Mouse (Mus musculus) bone marrow macrophage, adult 2 months (primary cell): ENCODE measurements around the gene Mog. TPM values are rescaled to one million over a fixed set of nuclear protein-coding genes. Genes with fewer than 3 reads are reported as not detected.

Experiments used
- H3K27ac ChIP-seq: 2 replicates; pipeline ENCODE4 v1.5.1; 2012; ENCODE audit warnings: low read depth, low read length; ENCODE audit not compliant: insufficient read depth
- H3K4me1 ChIP-seq: 2 replicates; pipeline ENCODE4 v1.6.1; 2012; ENCODE audit warnings: low read length; ENCODE audit not compliant: control insufficient read depth, insufficient read depth
- H3K4me3 ChIP-seq: 2 replicates; pipeline ENCODE4 v1.5.1; 2012; ENCODE audit warnings: mild to moderate bottlenecking, low read length, moderate library complexity; ENCODE audit not compliant: insufficient read depth
- CTCF ChIP-seq: IDR thresholded peaks from 2 replicates; pipeline ENCODE4 v1.5.1; 2012; ENCODE audit warnings: low read depth, mild to moderate bottlenecking, low read length, moderate library complexity
- POLR2A ChIP-seq: IDR thresholded peaks from 2 replicates; pipeline ENCODE4 v1.6.1; 2012; ENCODE audit warnings: mild to moderate bottlenecking, low read depth, low read length, borderline replicate concordance
- polyA plus RNA-seq: library from polyadenylated mRNA; stranded (reverse); fragments of >200 nt; gene quantifications from 2 replicates; pipeline ENCODE4 v1.2.4, GENCODE M21; 2012; ENCODE audit not compliant: missing spikeins, insufficient read depth, insufficient read length

The Mog gene
- polyA plus RNA-seq, 1 experiment = not detected

- TF ChIP-seq POLR2A (no peak), CTCF (no peak)
- H3K27ac ChIP-seq = no peak overlapping the region
- 0 out of 2 replicates have a peak, but pooled peaks cover 2% of the 10 kb centered on the region for H3K4me1 ChIP-seq
- no peak overlapping the region for H3K4me3 ChIP-seq
Measured at GRCm38 (mm10) chr17:36981845-36982244, 41.4 kb downstream of the Mog start.

GRCm38 (mm10) chr17:36981221-36981813 is 41.9 kb downstream of the Mog start, which contains the start of gene 2410137M14Rik:
2410137M14Rik (minus strand) TSS chr17:36981237.
- H3K27ac ChIP-seq = no peak within 1 kb of the TSS
- 0 out of 2 replicates have a peak, but pooled peaks cover 2% of the 10 kb centered on the region for H3K4me1 ChIP-seq
- TF ChIP-seq CTCF = no peak
- TF ChIP-seq POLR2A = no peak
- no peak within 1 kb of the TSS for H3K4me3 ChIP-seq

- TF ChIP-seq CTCF = no peak
- no peak for TF ChIP-seq POLR2A
- Histone ChIP-seq H3K27ac (no peak overlapping the region), H3K4me3 (no peak overlapping the region), H3K4me1 (peaks cover 9% of the 10 kb centered on the region)
Measured at GRCm38 (mm10) chr17:36973271-36973787, 49.9 kb downstream of the Mog start.

GRCm38 (mm10) chr17:36972791-36973190 is 50.4 kb downstream of the Mog start:
- Histone ChIP-seq H3K4me3 (no peak overlapping the region), H3K27ac (no peak overlapping the region), H3K4me1 (peaks cover 9% of the 10 kb centered on the region)
- no peak for TF ChIP-seq CTCF
- no peak for TF ChIP-seq POLR2A

GRCm38 (mm10) chr17:36971172-36971850 is 51.9 kb downstream of the Mog start:
- no peak for TF ChIP-seq CTCF
- no peak for TF ChIP-seq POLR2A
- H3K4me3 ChIP-seq = no peak overlapping the region
- H3K4me1 ChIP-seq = peaks cover 17% of the 10 kb centered on the region
- no peak overlapping the region for H3K27ac ChIP-seq

- no peak overlapping the region for H3K4me3 ChIP-seq
- no peak overlapping the region for H3K27ac ChIP-seq
- TF ChIP-seq CTCF = no peak
- no peak for TF ChIP-seq POLR2A
- H3K4me1 ChIP-seq = peaks cover 19% of the 10 kb centered on the region
Measured at GRCm38 (mm10) chr17:36970316-36970890, 52.8 kb downstream of the Mog start.

- TF ChIP-seq CTCF = no peak
- TF ChIP-seq POLR2A = no peak
- H3K4me3 ChIP-seq = no peak overlapping the region
- no peak overlapping the region for H3K27ac ChIP-seq
- H3K4me1 ChIP-seq = peaks cover 19% of the 10 kb centered on the region
Measured at GRCm38 (mm10) chr17:36966875-36967274, 56.3 kb downstream of the Mog start.

- Histone ChIP-seq H3K27ac (no peak overlapping the region), H3K4me3 (no peak overlapping the region), H3K4me1 (peaks cover 4% of the 10 kb centered on the region)
- TF ChIP-seq POLR2A = no peak
- no peak for TF ChIP-seq CTCF
Measured at GRCm38 (mm10) chr17:36961125-36961524, 62.1 kb downstream of the Mog start.

Other genes starting within 250 kb of the Mog start
- not detected in 2 replicates for gene H2-M10.6, start 211.2 kb downstream of the Mog start, polyA plus RNA-seq
- 65.9 and 67.3 TPM in 2 replicates for gene Trim26, start 186.3 kb downstream of the Mog start, polyA plus RNA-seq
- not detected in 2 replicates for gene Trim15, start 156.2 kb downstream of the Mog start, polyA plus RNA-seq
- gene Trim10, start 153.8 kb downstream of the Mog start, polyA plus RNA-seq = not detected in 2 replicates
- not detected in 2 replicates for gene Trim40, start 133.3 kb downstream of the Mog start, polyA plus RNA-seq
- gene Trim31, start 125.3 kb downstream of the Mog start, polyA plus RNA-seq = not detected in 2 replicates
- gene Rnf39, start 80.5 kb downstream of the Mog start, polyA plus RNA-seq = not detected in 2 replicates
- 59.3 and 64.4 TPM in 2 replicates for gene Ppp1r11, start 71.7 kb downstream of the Mog start, polyA plus RNA-seq
- 50.1 and 70.8 TPM in 2 replicates for gene Znrd1, start 64.8 kb downstream of the Mog start, polyA plus RNA-seq
- 7.9 and 10.4 TPM in 2 replicates for gene Znrd1as, start 64.8 kb downstream of the Mog start, polyA plus RNA-seq
- gene 2410137M14Rik, start 42.2 kb downstream of the Mog start, polyA plus RNA-seq = not detected in 2 replicates
- 0.69 and 1.0 TPM in 2 replicates for gene H2-M5, start 33.9 kb downstream of the Mog start, polyA plus RNA-seq
- gene Zfp57, start 22.2 kb downstream of the Mog start, polyA plus RNA-seq = not detected in 2 replicates
- gene Gabbr1, start 22.6 kb upstream of the Mog start, polyA plus RNA-seq = 0.90 and 1.0 TPM in 2 replicates
- not detected in 2 replicates for gene Olfr90, start 65.1 kb upstream of the Mog start, polyA plus RNA-seq
- gene Olfr91, start 74.9 kb upstream of the Mog start, polyA plus RNA-seq = not detected in 2 replicates
- not detected in 2 replicates for gene Olfr92, start 96.7 kb upstream of the Mog start, polyA plus RNA-seq
- gene Olfr93, start 138.1 kb upstream of the Mog start, polyA plus RNA-seq = not detected in 2 replicates
- gene Ubd, start 170.5 kb upstream of the Mog start, polyA plus RNA-seq = not detected in 2 replicates
- not detected in 2 replicates for gene Olfr94, start 177.6 kb upstream of the Mog start, polyA plus RNA-seq
- not detected in 2 replicates for gene Olfr95, start 189.7 kb upstream of the Mog start, polyA plus RNA-seq
- not detected in 2 replicates for gene Olfr96, start 196.7 kb upstream of the Mog start, polyA plus RNA-seq
- not detected in 2 replicates for gene Olfr97, start 213.9 kb upstream of the Mog start, polyA plus RNA-seq
- not detected in 2 replicates for gene Olfr98, start 240.4 kb upstream of the Mog start, polyA plus RNA-seq
- 48.3 and 53.5 TPM in 2 replicates for gene H2-M3, start 246.8 kb upstream of the Mog start, polyA plus RNA-seq